Mouse (Mus musculus) forebrain, embryonic 12.5 days (tissue): ENCODE results near the gene Clmn. TPM values are rescaled to one million over a fixed set of nuclear protein-coding genes. Genes with fewer than 3 reads are reported as not detected.

Source experiments
- ATAC-seq: fragments of 200-750 bp; cut with Nextera tagmentation; 2 replicates; pipeline ENCODE4 v1.8.0; 2017; ENCODE audit warnings: moderate TSS enrichment; ENCODE audit not compliant: low FRiP score
- H3K27ac ChIP-seq: fragments of 300-500 bp; sonication (generic); 2 replicates; pipeline ENCODE4 v1.5.1; 2016; ENCODE audit warnings: mild to moderate bottlenecking
- H3K27me3 ChIP-seq: fragments of 300-500 bp; sonication (generic); 2 replicates; pipeline ENCODE4 v1.6.1; 2016; ENCODE audit warnings: mild to moderate bottlenecking
- H3K36me3 ChIP-seq: fragments of 300-500 bp; sonication (generic); replicated peaks from 2 replicates; pipeline ENCODE4 v1.6.1; 2016; ENCODE audit warnings: mild to moderate bottlenecking
- H3K4me1 ChIP-seq: fragments of 300-500 bp; sonication (generic); 2 replicates; pipeline ENCODE4 v1.6.1; 2016
- H3K4me2 ChIP-seq: fragments of 300-500 bp; sonication (generic); 2 replicates; pipeline ENCODE4 v1.6.1; 2016; ENCODE audit warnings: mild to moderate bottlenecking, moderate library complexity
- H3K4me3 ChIP-seq: fragments of 300-500 bp; sonication (generic); replicated peaks from 2 replicates; pipeline ENCODE4 v1.5.1; 2016; ENCODE audit warnings: mild to moderate bottlenecking
- H3K9ac ChIP-seq: fragments of 300-500 bp; sonication (generic); 2 replicates; pipeline ENCODE4 v1.6.1; 2016; ENCODE audit warnings: mild to moderate bottlenecking
- H3K9me3 ChIP-seq: fragments of 300-500 bp; sonication (generic); 2 replicates; pipeline ENCODE4 v1.6.1; 2016
- WGBS: fragments of 180-500 bp; shearing (Covaris S2); methylation state at CpG from one replicate; pipeline ENCODE4 v1.1.7; 2016; 5-methylcytosine and 5-hydroxymethylcytosine counted together
- polyA plus RNA-seq: library from polyadenylated mRNA; unstranded; fragments of >200 nt; fragmentation: Nextera tagmentation; extraction: Ambion mirVana; gene quantifications from 2 replicates; pipeline ENCODE4 v1.2.1, GENCODE M21; 2016

The Clmn gene
- polyA plus RNA-seq, 1 experiment from 2014 or later: 2.8 TPM

DNA sequence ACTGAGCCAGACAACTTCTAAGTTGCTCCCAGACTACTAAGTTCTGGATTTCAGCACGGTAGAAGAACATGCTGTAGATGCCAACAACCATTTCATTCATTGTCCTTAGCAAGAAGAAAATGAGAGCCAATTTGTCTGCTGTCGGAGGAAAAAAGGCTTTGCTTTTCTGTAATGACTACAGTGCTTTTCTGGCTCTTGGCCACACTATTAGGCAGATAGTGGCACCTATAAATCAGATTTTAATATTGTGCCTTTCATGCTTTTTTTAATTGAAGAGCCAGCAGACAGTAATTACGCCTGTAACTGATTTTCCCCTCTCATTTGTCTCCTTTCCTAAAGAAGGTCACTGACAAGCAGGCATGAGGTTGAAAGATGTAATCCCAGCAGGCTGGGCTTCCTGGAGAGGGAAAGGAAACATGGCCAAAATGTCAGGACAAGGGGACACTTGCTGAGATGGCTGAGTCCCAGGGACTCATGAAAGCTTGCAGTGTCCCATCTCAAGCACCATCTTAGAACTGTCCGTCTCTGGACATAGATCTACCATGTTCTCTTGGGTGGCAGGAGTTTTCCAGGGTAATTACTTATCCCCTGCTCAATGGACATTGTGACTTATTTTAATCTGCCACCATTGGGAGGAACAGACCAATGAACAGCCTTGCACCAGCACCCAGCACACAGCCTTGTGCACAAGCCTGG, 58.0 kb downstream of the Clmn start:
- Histone ChIP-seq H3K9me3 (no peaks in the 10 kb centered on the region), H3K9ac (no peak overlapping the region), H3K4me2 (no peak overlapping the region), H3K36me3 (no peaks in the 10 kb centered on the region), H3K4me1 (peaks cover 11% of the 10 kb centered on the region), H3K4me3 (no peak overlapping the region), H3K27ac (no peak overlapping the region), H3K27me3 (no peaks in the 10 kb centered on the region)
- no peak for ATAC-seq
- WGBS: 84% methylated on average over 4 of the region's 4 CpGs

DNA sequence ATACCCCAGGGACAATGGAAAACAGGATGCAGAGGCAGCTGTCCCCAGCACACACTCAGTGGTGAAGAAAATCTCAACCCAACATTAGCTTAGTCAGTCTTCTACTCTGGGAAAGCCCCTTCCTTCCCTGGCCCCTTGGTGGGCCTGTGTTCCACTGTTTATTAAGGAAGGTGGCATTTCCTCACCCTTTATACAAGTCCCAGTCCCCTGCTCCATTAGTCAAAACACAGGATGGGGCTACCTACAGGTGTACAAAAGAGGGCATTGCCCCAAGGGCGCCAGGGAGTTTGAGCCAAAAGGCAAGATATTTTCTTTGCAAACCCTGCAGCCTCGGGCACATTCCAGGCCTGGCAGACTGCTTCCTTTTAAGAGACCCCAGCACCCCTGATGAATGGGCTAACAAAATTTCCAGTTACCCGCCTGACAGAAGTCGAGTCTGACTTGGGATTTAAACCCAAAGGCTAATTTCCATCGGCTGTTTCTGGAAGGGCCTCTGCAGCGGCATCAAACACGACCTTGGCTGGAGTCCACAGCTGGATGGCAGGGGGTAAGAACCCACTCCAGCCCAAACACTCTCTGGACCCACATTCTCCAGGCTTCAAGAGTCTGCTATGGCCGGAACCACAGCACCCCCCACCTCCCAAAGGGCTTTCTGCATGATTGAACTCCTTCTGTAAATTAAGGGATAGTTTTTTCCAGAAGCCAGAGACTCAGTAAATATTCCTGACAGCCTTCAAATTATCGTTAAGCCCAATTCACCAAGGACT, 63.2 kb downstream of the Clmn start:
- whole genome bisulfite sequencing: 54% methylated on average over 9 of the region's 9 CpGs
- no peak for ATAC-seq
- no peaks in the 10 kb centered on the region for H3K27me3 ChIP-seq
- H3K4me2 ChIP-seq: no peak overlapping the region
- H3K9ac ChIP-seq: no peak overlapping the region
- no peak overlapping the region for H3K4me3 ChIP-seq
- H3K4me1 ChIP-seq: peaks cover 12% of the 10 kb centered on the region
- peaks cover 10% of the 10 kb centered on the region; the same call in 1 of the 2 replicates for H3K9me3 ChIP-seq
- peaks cover 4% of the 10 kb centered on the region for H3K36me3 ChIP-seq
- H3K27ac ChIP-seq: no peak overlapping the region

DNA sequence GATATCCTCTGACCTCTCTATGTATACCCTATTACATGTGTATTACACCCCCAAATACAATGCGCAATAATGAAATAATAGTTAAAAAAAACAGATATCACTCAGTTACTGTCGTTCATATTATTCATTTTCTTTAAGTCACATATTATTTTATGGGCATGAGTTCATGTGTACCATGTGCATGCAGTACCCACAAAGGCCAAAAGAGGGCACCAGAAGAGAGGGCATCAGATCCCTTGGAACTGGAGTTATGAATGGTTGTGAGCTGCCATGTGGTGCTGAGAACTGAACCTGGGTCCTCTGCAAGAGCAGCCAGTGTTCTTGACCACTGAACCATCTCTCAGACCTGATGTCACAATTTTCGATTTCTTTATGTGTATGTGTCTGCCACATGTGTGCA, 65.5 kb downstream of the Clmn start:
- peaks cover 10% of the 10 kb centered on the region; the same call in 1 of the 2 replicates for H3K9me3 ChIP-seq
- no peak overlapping the region for H3K4me2 ChIP-seq
- H3K4me3 ChIP-seq: no peak overlapping the region
- H3K9ac ChIP-seq: no peak overlapping the region
- 95% methylated on average over 3 of the region's 3 CpGs for WGBS
- no peaks in the 10 kb centered on the region for H3K27me3 ChIP-seq
- peaks cover 17% of the 10 kb centered on the region for H3K4me1 ChIP-seq
- H3K36me3 ChIP-seq: peaks cover 4% of the 10 kb centered on the region
- ATAC-seq: no peak
- H3K27ac ChIP-seq: no peak overlapping the region

DNA sequence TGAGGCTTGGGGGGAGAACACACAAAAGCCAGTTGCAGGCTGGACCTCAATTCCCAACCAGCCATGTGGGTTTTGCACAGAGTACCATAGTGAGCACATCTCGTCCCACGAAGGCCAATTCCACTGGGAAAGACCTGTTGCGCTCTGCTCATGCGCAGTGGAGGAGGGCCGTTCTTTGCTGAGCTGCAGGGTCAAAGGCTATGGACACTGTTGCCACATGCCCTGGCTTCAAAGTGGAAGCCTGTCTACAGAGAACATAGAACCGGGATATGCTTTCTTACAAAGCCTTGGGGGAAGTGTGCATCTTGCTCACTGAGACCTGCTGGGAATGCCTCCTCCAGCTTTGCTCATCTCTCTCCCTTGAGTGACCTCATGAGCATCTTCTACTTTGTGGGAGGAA, 67.0 kb downstream of the Clmn start:
- peaks cover 10% of the 10 kb centered on the region; the same call in 1 of the 2 replicates for H3K9me3 ChIP-seq
- WGBS: 96% methylated on average over 6 of the region's 6 CpGs
- H3K9ac ChIP-seq: no peak overlapping the region
- no peak for ATAC-seq
- no peak overlapping the region for H3K4me2 ChIP-seq
- no peaks in the 10 kb centered on the region for H3K27me3 ChIP-seq
- H3K4me3 ChIP-seq: no peak overlapping the region
- H3K27ac ChIP-seq: no peak overlapping the region
- H3K36me3 ChIP-seq: peaks cover 4% of the 10 kb centered on the region
- peaks cover 16% of the 10 kb centered on the region for H3K4me1 ChIP-seq

DNA sequence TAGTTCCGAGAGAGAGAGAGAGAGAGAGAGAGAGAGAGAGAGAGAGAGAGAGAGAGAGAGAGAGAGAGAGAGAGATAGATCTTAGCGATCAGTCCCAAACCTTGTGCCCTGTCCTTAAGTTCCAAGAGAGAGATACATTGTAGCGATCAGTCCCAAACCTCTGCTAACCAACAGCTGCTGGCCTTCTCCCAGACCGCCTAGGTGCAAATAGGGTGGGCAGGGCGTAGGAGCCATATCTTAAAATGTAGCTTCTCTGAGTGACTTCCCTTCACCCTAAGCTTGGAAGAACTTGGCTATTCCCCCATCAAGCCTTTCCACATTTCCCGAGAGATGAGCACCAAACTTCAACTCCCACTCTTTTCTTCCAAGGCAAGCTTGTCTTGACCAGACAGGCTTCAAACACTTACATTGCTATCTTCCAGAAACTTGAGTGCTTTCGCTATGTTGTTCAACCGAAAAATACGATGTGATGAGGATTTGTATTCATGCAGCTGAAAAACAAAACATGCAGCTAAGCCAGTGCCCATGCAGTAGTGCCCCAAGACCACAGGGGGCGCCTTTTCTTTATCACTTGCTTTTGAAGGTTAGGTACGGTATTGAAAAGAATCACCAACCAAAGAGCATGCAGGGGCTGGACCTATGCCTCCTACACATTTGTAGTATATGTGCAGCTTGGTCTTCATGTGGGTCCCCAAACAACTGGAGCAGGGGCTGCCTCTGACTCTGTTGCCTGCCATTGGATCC, 68.1 kb downstream of the Clmn start:
- no peak overlapping the region for H3K4me2 ChIP-seq
- no peak for ATAC-seq
- WGBS: 90% methylated on average over 11 of the region's 11 CpGs
- H3K4me1 ChIP-seq: peaks cover 6% of the 10 kb centered on the region
- no peak overlapping the region for H3K4me3 ChIP-seq
- peaks cover 4% of the 10 kb centered on the region for H3K36me3 ChIP-seq
- no peak overlapping the region for H3K9ac ChIP-seq
- peaks cover 10% of the 10 kb centered on the region; the same call in 1 of the 2 replicates for H3K9me3 ChIP-seq
- H3K27me3 ChIP-seq: no peaks in the 10 kb centered on the region
- no peak overlapping the region for H3K27ac ChIP-seq

DNA sequence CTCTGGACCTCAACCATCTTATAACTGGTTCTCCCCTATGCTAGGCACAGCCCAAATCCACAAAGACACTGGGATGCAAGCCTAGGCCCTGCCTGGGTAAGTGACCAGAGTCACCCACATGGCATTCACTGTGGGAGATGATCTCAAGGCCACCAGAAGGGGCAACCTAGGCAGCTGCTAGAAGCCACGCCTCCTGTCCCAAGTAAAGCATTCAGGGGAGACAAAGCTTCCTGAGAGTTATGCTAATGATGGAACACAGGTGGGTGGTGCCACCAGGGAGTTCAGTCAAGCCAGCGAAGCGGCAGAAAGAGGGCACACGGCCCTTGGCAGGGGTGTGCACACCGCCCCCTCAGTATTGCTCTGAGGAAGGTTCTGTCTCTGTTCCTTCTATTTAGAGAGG, 69.9 kb downstream of the Clmn start:
- H3K4me3 ChIP-seq: no peak overlapping the region
- no peak overlapping the region for H3K27ac ChIP-seq
- no peaks in the 10 kb centered on the region for H3K27me3 ChIP-seq
- no peak; the same call in 1 of the 2 replicates for ATAC-seq
- peaks cover 4% of the 10 kb centered on the region; the same call in 1 of the 2 replicates for H3K4me1 ChIP-seq
- WGBS: 37% methylated on average over 5 of the region's 5 CpGs
- H3K4me2 ChIP-seq: no peak overlapping the region
- H3K36me3 ChIP-seq: peaks cover 4% of the 10 kb centered on the region
- H3K9ac ChIP-seq: no peak overlapping the region
- H3K9me3 ChIP-seq: peaks cover 10% of the 10 kb centered on the region; the same call in 1 of the 2 replicates

DNA sequence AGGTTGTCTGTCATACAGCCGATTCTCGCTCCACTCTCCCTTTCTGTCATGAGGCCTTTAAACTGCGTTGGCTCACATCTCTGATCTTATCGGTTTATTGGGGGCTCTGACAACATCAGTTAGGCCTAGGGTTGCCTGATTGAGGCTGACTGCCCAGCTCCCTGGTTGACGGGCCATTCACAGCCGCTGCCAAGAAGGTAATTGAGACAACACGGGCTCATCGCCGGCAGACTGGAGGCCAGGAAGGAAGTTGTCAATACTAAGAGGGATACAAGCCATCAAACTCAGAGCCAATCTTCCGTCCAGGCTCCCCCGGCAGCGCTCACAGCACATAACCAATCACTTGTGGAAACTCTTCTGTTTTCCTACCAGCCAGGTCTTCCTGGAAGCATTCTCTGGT, 71.4 kb downstream of the Clmn start:
- Histone ChIP-seq H3K4me1 (peaks cover 4% of the 10 kb centered on the region; the same call in 1 of the 2 replicates), H3K9ac (no peak overlapping the region), H3K4me3 (no peak overlapping the region), H3K9me3 (peaks cover 9% of the 10 kb centered on the region; the same call in 1 of the 2 replicates), H3K36me3 (no peaks in the 10 kb centered on the region; the same call in 1 of the 2 replicates), H3K4me2 (no peak overlapping the region), H3K27me3 (no peaks in the 10 kb centered on the region), H3K27ac (no peak overlapping the region)
- no peak for ATAC-seq
- 86% methylated on average over 12 of the region's 12 CpGs for WGBS

DNA sequence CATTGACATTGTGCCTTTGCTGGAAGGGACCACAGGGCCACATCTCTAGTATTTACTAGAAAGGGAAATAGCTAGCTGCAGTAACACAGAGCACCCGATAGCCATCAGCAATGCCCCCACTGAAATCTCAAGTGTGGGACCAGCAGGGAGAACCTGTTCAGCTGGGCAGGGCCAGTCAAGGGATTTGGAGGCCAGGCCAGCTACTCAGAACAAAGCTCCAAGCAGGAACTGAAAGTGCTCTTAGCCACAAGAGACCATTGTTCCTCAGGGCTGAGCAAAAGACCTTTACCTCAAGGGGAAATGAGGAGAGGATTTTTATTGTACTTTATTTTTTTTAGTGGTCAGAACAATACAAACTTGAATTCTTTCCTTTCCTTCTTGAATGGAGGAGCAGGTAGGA, 87.3 kb downstream of the Clmn start:
- no peak overlapping the region for H3K27ac ChIP-seq
- no peak for ATAC-seq
- H3K27me3 ChIP-seq: no peaks in the 10 kb centered on the region
- no peaks in the 10 kb centered on the region for H3K4me1 ChIP-seq
- H3K9ac ChIP-seq: no peak overlapping the region
- no peak overlapping the region for H3K4me2 ChIP-seq
- H3K36me3 ChIP-seq: peaks cover 4% of the 10 kb centered on the region; the same call in 1 of the 2 replicates
- WGBS: 89% methylated on average over 1 of the region's 1 CpGs
- H3K9me3 ChIP-seq: no peaks in the 10 kb centered on the region
- H3K4me3 ChIP-seq: no peak overlapping the region

DNA sequence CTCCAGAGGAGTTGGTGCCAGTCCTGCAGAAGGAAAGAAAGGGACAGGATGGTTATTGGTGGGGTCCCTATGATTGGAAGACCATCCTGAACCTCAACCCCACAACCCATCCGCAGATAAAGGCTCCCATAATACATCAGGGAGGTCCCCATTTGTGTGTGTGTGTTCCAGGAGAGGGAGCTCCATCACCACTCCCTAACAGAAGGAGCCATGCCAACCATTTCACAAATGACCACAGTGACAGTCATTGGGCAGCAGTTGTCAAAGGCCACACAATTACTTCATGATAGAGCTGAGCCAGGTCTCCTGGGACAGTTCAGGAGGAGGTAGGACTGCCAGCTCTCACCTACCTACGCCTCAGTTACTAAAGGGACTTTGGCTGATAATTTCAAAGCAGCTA, 92.9 kb downstream of the Clmn start:
- no peak overlapping the region for H3K9ac ChIP-seq
- ATAC-seq: no peak
- H3K4me3 ChIP-seq: no peak overlapping the region
- H3K9me3 ChIP-seq: no peaks in the 10 kb centered on the region
- H3K27me3 ChIP-seq: no peaks in the 10 kb centered on the region
- 90% methylated on average over 2 of the region's 2 CpGs for WGBS
- H3K4me2 ChIP-seq: no peak overlapping the region
- no peak overlapping the region for H3K27ac ChIP-seq
- peaks cover 18% of the 10 kb centered on the region for H3K4me1 ChIP-seq
- no peaks in the 10 kb centered on the region for H3K36me3 ChIP-seq

DNA sequence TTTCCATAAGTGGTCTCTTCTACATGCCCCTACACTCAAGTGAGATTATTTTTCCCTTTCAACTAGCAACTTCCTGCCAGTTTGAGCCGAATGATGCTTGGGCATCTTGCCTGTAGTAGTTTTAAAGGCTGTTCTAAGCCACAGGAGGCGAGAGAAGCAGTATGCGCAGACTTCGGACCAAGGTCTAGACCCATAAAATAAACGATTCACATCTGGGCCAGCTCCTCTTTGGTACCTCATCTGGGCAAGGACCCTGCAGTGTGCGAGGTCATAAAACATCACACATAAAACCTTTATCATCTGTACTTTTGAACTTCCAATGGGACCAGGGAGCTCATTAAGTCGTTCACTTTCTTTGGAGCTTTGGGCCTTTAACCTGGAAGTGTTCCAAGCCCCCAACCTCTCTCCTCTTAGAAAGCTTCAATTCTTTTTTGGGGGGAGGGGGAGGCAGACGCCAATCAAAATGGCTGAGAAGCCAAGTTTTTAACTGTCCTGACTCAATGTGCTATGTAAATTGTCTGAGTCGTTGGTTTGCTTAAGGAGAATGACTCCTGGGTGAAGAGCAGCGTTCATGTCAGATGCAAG, 95.6 kb downstream of the Clmn start:
- Histone ChIP-seq H3K4me2 (no peak overlapping the region), H3K9ac (no peak overlapping the region), H3K36me3 (no peaks in the 10 kb centered on the region), H3K27ac (no peak overlapping the region), H3K9me3 (no peaks in the 10 kb centered on the region), H3K27me3 (no peaks in the 10 kb centered on the region), H3K4me1 (peaks cover 18% of the 10 kb centered on the region), H3K4me3 (no peak overlapping the region)
- WGBS: 73% methylated on average over 10 of the region's 10 CpGs
- no peak for ATAC-seq

DNA sequence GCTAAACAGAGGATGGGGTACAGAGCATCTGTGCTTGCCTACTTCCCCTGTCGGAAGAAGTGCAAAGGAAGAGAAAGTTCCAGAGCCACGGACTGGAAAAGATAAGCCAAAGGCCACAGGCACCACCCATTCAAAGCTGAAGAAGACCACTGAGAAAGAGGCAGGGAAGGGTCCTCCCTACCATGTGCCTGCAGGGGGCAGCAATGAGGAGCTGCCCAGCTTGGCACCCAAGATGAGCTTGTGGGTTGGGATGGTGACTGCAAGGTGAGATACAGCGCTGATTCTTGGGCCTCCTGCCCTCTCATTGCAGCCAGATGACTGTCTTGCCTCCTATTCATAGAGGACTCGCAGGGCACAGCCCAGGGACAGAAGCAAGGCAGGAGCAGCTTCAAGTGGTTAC, 97.7 kb downstream of the Clmn start:
- peaks cover 22% of the 10 kb centered on the region for H3K4me1 ChIP-seq
- H3K9me3 ChIP-seq: no peaks in the 10 kb centered on the region
- H3K27me3 ChIP-seq: no peaks in the 10 kb centered on the region
- H3K9ac ChIP-seq: no peak overlapping the region
- no peak overlapping the region for H3K4me3 ChIP-seq
- ATAC-seq: no peak
- H3K27ac ChIP-seq: no peak overlapping the region
- 86% methylated on average over 4 of the region's 4 CpGs for WGBS
- H3K4me2 ChIP-seq: no peak overlapping the region
- no peaks in the 10 kb centered on the region for H3K36me3 ChIP-seq

DNA sequence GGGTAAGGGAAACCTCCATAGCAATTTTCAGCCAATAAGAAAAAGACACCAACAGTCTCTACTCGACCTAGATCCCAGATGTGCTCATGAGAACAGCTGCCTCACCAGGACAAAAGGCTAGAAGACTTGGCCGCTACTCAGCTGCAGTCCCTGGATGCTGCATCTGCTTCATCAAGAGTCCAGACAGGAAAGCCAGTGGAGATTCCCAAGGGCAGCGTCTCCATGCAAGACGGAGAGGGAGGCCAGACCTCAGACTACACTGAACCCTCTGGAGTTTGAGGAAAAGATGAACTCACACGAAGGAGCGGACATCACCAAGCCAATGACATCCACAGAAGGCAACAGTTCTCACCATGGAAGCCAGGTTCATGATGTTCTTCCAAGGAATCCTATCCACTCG, 99.1 kb downstream of the Clmn start:
- Histone ChIP-seq H3K9ac (no peak overlapping the region), H3K9me3 (no peaks in the 10 kb centered on the region), H3K36me3 (no peaks in the 10 kb centered on the region), H3K4me2 (no peak overlapping the region), H3K4me3 (no peak overlapping the region), H3K4me1 (peaks cover 22% of the 10 kb centered on the region), H3K27me3 (no peaks in the 10 kb centered on the region), H3K27ac (no peak overlapping the region)
- 90% methylated on average over 7 of the region's 7 CpGs for WGBS
- no peak for ATAC-seq
